Mouse (Mus musculus): ENCODE measurements around the gene Mre11a.
"Not testable (repeated sequence)": the region's sequence is repeated elsewhere in the genome, so short reads cannot be mapped to it uniquely, and the experiment has no call there.

Mre11a gene

DNA sequence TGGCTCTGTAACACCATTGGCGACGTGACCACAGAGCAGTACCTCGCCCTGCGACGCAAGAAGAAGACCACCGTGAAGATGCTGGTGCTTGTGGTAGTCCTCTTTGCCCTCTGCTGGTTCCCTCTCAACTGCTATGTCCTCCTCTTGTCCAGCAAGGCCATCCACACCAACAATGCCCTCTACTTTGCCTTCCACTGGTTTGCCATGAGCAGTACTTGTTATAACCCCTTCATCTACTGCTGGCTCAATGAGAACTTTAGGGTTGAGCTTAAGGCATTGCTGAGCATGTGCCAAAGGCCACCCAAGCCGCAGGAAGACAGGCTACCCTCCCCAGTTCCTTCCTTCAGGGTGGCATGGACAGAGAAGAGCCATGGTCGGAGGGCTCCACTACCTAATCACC lies 83.9 kb downstream of the Mre11a start:
- DNase-seq (ENCODE audit: low read depth, low spot score), result no peak

DNA sequence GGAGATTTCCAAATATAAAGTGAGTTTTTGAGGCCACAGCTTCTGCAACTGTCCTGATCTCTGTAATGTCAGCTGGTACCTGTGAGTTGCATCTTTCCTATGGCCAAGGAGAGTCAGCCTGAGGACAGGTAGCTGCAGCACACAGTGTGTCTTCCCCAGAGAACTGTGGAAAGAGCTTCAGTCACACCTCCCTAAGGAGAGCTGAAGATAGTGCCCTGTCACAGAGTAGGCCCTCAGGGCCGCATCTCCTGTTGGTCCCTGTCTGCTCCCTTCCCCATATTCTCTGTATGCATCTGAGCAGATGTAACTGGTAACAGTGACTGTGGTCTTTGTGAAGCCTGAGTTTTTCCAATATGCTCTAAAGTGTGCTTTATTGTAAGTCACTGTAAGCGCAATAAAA lies 85.9 kb downstream of the Mre11a start:
- DNase-seq (ENCODE audit: low read depth, low spot score), result no peak

GRCm38 (mm10) chr9:14870802-14871201 lies 86.3 kb downstream of the Mre11a start:
- no peak for DNase-seq (ENCODE audit: low read depth, low spot score)

GRCm38 (mm10) chr9:14871536-14871935 lies 87.1 kb downstream of the Mre11a start:
- DNase-seq (ENCODE audit: low read depth, low spot score), result no peak

- DNase-seq (ENCODE audit: low read depth, low spot score), result no peak
These were observed 87.9 kb downstream of the Mre11a start for GRCm38 (mm10) chr9:14872181-14872930.

DNA sequence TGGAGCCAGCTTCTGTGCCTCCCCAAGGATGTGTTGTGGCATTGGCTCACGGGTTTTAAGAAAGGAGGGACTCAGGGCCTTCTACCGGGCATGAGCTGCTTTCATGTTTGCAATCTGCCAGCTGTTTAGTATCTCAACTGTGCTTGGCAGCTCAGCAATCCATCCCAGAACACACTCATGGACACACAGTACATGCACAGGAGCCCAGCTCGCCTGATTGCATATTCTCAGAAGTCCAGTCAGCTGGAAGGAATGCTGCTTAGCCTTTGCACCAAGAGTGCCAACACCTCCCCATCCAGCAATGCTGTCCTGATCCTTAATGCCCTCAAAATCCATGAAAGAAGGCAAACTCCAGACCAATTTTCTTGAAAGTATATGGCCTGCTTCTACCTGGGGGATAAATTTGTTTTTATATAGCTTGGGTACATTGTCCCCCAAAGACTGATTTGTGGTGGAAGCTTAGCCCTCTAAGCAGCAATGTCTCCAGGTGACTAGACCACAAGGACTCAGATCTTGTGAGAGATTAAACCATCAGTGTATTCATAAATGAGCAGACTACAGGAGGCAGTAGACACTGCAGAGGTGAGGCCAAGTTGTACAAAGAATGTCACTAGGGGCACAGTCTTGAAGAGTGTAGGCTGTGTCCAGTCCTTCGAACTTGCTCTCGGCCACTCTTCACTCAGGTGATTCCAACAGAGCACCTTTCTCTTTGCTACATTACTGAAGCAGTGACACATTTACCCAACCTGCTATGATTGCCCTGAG lies 91.5 kb downstream of the Mre11a start:
- DNase-seq (ENCODE audit: low read depth, low spot score), result no peak

DNA sequence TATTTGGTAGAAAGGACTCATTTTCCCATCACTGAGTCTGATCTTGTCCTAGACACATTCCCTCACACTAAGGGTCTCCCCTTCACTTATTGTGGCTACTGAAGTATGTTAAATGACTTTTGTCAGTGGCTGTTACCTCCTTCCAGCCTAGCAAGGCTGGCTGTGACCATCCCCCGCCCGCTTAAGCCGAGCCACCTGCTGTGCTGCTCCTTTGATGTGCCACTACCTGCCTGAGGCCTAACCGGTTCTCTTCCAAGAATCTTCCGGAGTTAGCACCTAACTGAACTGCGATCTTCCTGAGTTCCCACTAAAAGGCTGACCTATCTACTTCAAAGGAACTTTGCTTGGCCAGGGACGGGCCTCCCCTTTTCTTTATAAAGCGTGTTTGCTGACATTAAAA lies 92.1 kb downstream of the Mre11a start:
- not testable (repeated sequence) for DNase-seq (ENCODE audit: low read depth, low spot score)

DNA sequence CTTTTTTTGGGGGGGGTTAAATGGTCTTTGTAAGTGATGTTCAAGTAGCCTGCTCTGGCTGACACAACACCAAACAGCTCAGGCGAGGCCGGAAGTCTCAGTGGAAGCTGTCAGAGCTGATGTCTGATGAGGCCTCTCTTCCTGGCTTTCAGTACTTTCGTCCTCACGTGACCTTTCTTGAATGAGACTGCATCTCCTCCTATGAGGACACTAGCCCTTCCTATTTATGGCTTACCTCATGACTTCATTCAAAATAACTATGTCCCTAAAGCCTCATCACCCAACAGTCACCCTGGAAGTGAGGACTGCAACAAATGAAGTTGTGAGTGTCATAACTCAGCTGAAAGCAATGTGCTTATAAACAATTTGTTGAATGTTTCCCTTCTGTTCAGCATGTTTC lies 100.2 kb downstream of the Mre11a start:
- no peak for DNase-seq (ENCODE audit: low read depth, low spot score)

DNA sequence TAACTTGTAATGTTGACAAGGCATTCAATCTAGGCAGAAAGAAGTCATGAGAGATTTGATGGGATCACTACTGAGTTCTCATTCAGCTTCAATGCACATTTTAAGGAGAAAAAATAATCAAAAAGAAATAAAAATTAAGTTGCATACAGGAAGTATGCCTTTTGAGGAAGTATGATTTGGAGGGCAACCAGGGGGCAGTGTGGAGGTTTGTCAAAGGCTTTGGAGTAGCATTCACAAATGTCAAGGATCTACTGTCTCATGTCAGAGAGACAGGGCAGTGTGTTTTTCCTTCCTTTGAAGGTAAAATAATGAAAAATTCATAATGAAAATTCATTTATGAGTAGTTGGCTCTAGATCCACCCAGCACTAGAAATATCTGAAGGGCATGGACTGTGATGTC lies 100.7 kb downstream of the Mre11a start:
- peak; percentile 32 for DNase-seq (ENCODE audit: low read depth, low spot score)

- no peak for DNase-seq (ENCODE audit: low read depth, low spot score)
These were observed 101.5 kb downstream of the Mre11a start for GRCm38 (mm10) chr9:14885954-14886353.
